ENCODE assay signal across 13 mouse cellular contexts in genomic region chr13:41466616-41467015, GRCm38 (mm10). TPM values are rescaled to one million over a fixed set of nuclear protein-coding genes. Genes with fewer than 3 reads are reported as not detected.
DNase-seq lines count a peak whose midpoint lies in the region; ATAC-seq and TF ChIP-seq lines count a peak whose summit lies in the region.
"Had no signal": no experiment of that assay in that cellular context is flagged by ENCODE, and none has a peak within 500 bp of the region (broad histone marks: within the 10 kb centered on the region; RNA-seq: fewer than 3 reads in every experiment).

No protein-coding gene starts in this region.

- no peak overlapping the region for H3K4me2 ChIP-seq in heart, embryonic 14.5 days (ENCODE audit: low read length)
- H3K4me2 ChIP-seq in lung, postnatal 0 days (replicated peaks; ENCODE audit: low read depth, low read length), result no peak overlapping the region
- H3K4me2 ChIP-seq in midbrain, embryonic 16.5 days (ENCODE audit: low read length), result no peak overlapping the region
- H3K4me2 ChIP-seq: limb, embryonic 12.5 days; neural tube, embryonic 13.5 days had no signal

- no peak for TF ChIP-seq POLR2A in cerebellum, adult 2 months (IDR thresholded peaks at IDR 0.05; ENCODE audit: borderline replicate concordance, insufficient read depth, low read length)

- intact Hi-C loops in heart, postnatal 25 days (cut with DNase I), result no loop called here

- DNase-seq in heart, adult 18-20 months, result peak; percentile 62
- no peak for DNase-seq in heart, postnatal 25 days (ENCODE audit: low spot score)
- DNase-seq in 3T3-L1 (ENCODE audit: low read depth, low spot score), result peak; percentile 16
- peak; percentile 58 for DNase-seq in lung, postnatal 0 days (ENCODE audit: low spot score)
- no peak for DNase-seq in cerebellum, adult 2 months
- DNase-seq: cerebellum, postnatal 14 days had no signal

- H3K4me1 ChIP-seq in heart, embryonic 14.5 days (ENCODE audit: control insufficient read depth in 2 of 2, insufficient read depth in 2 of 2, low read length in 2 of 2), result peaks cover 0 to 4% of the 10 kb centered on the region in 2 experiments; a peak in 3 of 4 replicates
- H3K4me1 ChIP-seq in lung, postnatal 0 days (ENCODE audit: insufficient read depth, low read depth, low read length), result peaks cover 11% of the 10 kb centered on the region
- no peaks in the 10 kb centered on the region for H3K4me1 ChIP-seq in midbrain, embryonic 16.5 days (ENCODE audit: control insufficient read depth, insufficient read depth, low read length)
- no peaks in the 10 kb centered on the region for H3K4me1 ChIP-seq in cerebellum, adult 2 months (ENCODE audit: control insufficient read depth, insufficient read depth, low read length)
- H3K4me1 ChIP-seq: neural tube, embryonic 13.5 days had no signal

- WGBS in heart, embryonic 14.5 days, result 89% methylated on average over 4 of the region's 4 CpGs
- 54% methylated on average over 4 of the region's 4 CpGs for WGBS in lung, postnatal 0 days
- 95% methylated on average over 4 of the region's 4 CpGs for WGBS in midbrain, embryonic 16.5 days
- WGBS in cerebellum, adult 2 months, result 94% methylated on average over 4 of the region's 4 CpGs

- H3K9ac ChIP-seq in heart, embryonic 14.5 days (ENCODE audit: low read length), result no peak overlapping the region
- H3K9ac ChIP-seq in lung, postnatal 0 days (replicated peaks; ENCODE audit: low read depth), result no peak overlapping the region
- H3K9ac ChIP-seq in midbrain, embryonic 16.5 days (ENCODE audit: low read depth, low read length), result no peak overlapping the region
- H3K9ac ChIP-seq: limb, embryonic 12.5 days; neural tube, embryonic 13.5 days had no signal

- no peak overlapping the region for H3K4me3 ChIP-seq in heart, embryonic 14.5 days (ENCODE audit: control insufficient read depth in 1 of 2, insufficient read depth in 1 of 2, low read depth in 1 of 2, low read length in 2 of 2)
- no peak overlapping the region for H3K4me3 ChIP-seq in lung, postnatal 0 days (ENCODE audit: low read depth, low read length)
- H3K4me3 ChIP-seq in midbrain, embryonic 16.5 days (ENCODE audit: low read depth, low read length), result no peak overlapping the region
- no peak overlapping the region for H3K4me3 ChIP-seq in cerebellum, adult 2 months (replicated peaks; ENCODE audit: insufficient read depth, low read depth, low read length)
- H3K4me3 ChIP-seq: limb, embryonic 12.5 days; neural tube, embryonic 13.5 days had no signal

- H3K27ac ChIP-seq in heart, embryonic 14.5 days (replicated peaks in 1 of 2; ENCODE audit: control insufficient read depth in 1 of 2, insufficient read depth in 1 of 2, low read depth in 2 of 2, low read length in 2 of 2), result peak overlapping the region; percentile 46 to 56
- peak overlapping the region; percentile 78 for H3K27ac ChIP-seq in lung, postnatal 0 days (ENCODE audit: low read length)
- no peak overlapping the region for H3K27ac ChIP-seq in midbrain, embryonic 16.5 days (ENCODE audit: low read length)
- H3K27ac ChIP-seq in cerebellum, adult 2 months (ENCODE audit: insufficient read depth, low read length), result no peak overlapping the region; the same call in 1 of the 2 replicates
- H3K27ac ChIP-seq: limb, embryonic 12.5 days; neural tube, embryonic 13.5 days had no signal

- H3K36me3 ChIP-seq in heart, embryonic 14.5 days (ENCODE audit: control insufficient read depth, insufficient read depth, low read length), result no peaks in the 10 kb centered on the region
- H3K36me3 ChIP-seq in lung, postnatal 0 days (ENCODE audit: insufficient read depth, low read length), result no peaks in the 10 kb centered on the region
- no peaks in the 10 kb centered on the region for H3K36me3 ChIP-seq in midbrain, embryonic 16.5 days (ENCODE audit: control insufficient read depth, insufficient read depth, low read length)
- H3K36me3 ChIP-seq: limb, embryonic 12.5 days; neural tube, embryonic 13.5 days had no signal

- TF ChIP-seq CTCF in lung, postnatal 0 days (IDR thresholded peaks at IDR 0.05), result no peak
- no peak for TF ChIP-seq CTCF in cerebellum, adult 2 months (IDR thresholded peaks at IDR 0.05; ENCODE audit: borderline replicate concordance, insufficient read depth, low read depth, low read length)

- ATAC-seq in heart, embryonic 14.5 days (ENCODE audit: insufficient number of reproducible peaks, insufficient read depth, low FRiP score, low read depth), result no peak
- ATAC-seq in lung, postnatal 0 days, result peak; percentile 77
- ATAC-seq in midbrain, embryonic 16.5 days, result no peak
- ATAC-seq in activated CD4-positive, CD25-positive, alpha-beta regulatory T cell, adult 4 months, result no peak
- ATAC-seq: CD4-positive, CD25-positive, alpha-beta regulatory T cell, adult 4 months; forebrain, embryonic 14.5 days had no signal

- TF ChIP-seq EP300 in lung, postnatal 0 days (IDR thresholded peaks at IDR 0.05), result no peak

- peaks cover 86% of the 10 kb centered on the region for H3K27me3 ChIP-seq in heart, embryonic 14.5 days (ENCODE audit: control insufficient read depth, insufficient read depth, low read length)
- no peaks in the 10 kb centered on the region for H3K27me3 ChIP-seq in lung, postnatal 0 days (replicated peaks; ENCODE audit: insufficient read depth, low read length)
- no peaks in the 10 kb centered on the region for H3K27me3 ChIP-seq in midbrain, embryonic 16.5 days (ENCODE audit: control insufficient read depth, insufficient read depth, low read depth, low read length)
- H3K27me3 ChIP-seq in cerebellum, adult 2 months (ENCODE audit: control insufficient read depth, insufficient read depth, low read length), result no peaks in the 10 kb centered on the region
- H3K27me3 ChIP-seq: limb, embryonic 12.5 days; neural tube, embryonic 13.5 days had no signal

- no peaks in the 10 kb centered on the region for H3K9me3 ChIP-seq in heart, embryonic 14.5 days (ENCODE audit: control insufficient read depth, low read length)
- H3K9me3 ChIP-seq in lung, postnatal 0 days (ENCODE audit: low read length), result no peaks in the 10 kb centered on the region
- H3K9me3 ChIP-seq in midbrain, embryonic 16.5 days (replicated peaks; ENCODE audit: control insufficient read depth, low read length, poor library complexity, severe bottlenecking), result no peaks in the 10 kb centered on the region
- H3K9me3 ChIP-seq: limb, embryonic 12.5 days; neural tube, embryonic 13.5 days had no signal

RNA-seq across cellular contexts. Expression of gene Nedd9, which starts 20.5 kb away (rescaled TPM):
- total RNA-seq in heart, adult 18-20 months (2021), result 10 to 100 TPM; 19.8 to 24.1 TPM
- total RNA-seq in heart, postnatal 25 days (2021), result 10 to 100 TPM; 23.3 to 28.2 TPM
- 22.9 and 23.3 TPM in 2 replicates for polyA plus RNA-seq in heart, embryonic 14.5 days (2014; fragmentation: Nextera tagmentation; extraction: Ambion mirVana)
- 79.1 and 79.3 TPM in 2 replicates for polyA plus RNA-seq in lung, postnatal 0 days (2015; fragmentation: Nextera tagmentation; extraction: Ambion mirVana)
- 10.9 and 12.8 TPM in 2 replicates for polyA plus RNA-seq in midbrain, embryonic 16.5 days (2015; fragmentation: Nextera tagmentation; extraction: Ambion mirVana)
- 5.4 and 5.5 TPM in 2 replicates for polyA plus RNA-seq in cerebellum, adult 2 months (2012; rRNA removed)
- 100 to 1,000 TPM; 129 to 130 TPM for polyA plus RNA-seq in activated CD4-positive, CD25-positive, alpha-beta regulatory T cell, adult 4 months (2017; shearing (Covaris generic))

Comparison
In these comparisons a context has a peak if more than half of its experiments do, and no peak if none do; other contexts are left out.
1. DNase-seq: peak in heart, adult 18-20 months (2 of 2), 3T3-L1 (single experiment) and lung, postnatal 0 days (single experiment); none in heart, postnatal 25 days (single experiment) and cerebellum, adult 2 months (0 of 2).
2. H3K27ac ChIP-seq: peak in heart, embryonic 14.5 days (2 of 2) and lung, postnatal 0 days (single experiment); none in midbrain, embryonic 16.5 days (single experiment) and cerebellum, adult 2 months (single experiment).